Mouse (Mus musculus): ENCODE measurements around the gene Thy1.
A peak's percentile ranks its signal among the peaks of the same experiment; 100 is the strongest.

Gene Thy1

DNA sequence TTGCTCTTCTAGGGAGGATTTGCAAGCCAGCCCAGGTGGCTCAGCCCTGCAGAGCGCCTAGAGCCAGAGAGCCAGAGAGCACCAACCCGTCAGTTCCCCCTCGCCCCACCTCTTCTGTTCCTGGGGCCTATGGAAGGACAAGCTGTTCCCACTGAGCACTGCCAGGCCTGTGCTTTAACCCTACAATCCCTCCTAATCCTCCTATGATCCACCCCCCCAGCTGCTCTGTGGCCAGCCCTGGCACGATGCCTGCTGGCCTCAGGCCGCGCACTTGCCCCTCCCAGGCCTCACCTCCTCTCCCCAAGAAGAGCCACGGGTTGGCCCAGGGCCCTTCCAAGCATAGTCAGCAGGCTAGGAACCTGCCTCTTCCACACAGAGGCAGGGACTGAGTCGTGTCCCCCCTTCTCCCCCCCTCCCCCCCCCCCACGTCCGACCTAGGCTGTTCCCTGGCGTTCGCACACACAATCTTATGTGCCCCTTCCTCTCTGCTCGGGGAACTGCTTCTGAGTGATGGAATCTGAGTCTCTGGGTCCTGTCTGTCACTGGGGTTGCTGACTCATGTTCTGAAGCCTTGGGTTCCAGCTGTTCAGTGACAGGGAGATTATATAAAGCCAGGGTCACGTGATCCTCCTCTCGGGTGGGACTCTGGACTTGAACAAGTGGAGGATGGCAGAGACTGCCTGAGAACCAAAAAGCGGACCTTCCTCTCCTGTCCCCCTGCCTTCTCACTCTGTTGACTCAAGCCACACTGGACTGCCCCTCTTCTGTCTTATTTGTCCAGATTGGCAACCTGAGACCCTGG is 36.0 kb downstream of the Thy1 start:
- Histone ChIP-seq H3K9me3 (ENCODE audit: low read length) (no peaks in the 10 kb centered on the region), H3K4me3 (replicated peaks; ENCODE audit: low read length) (no peak overlapping the region), H3K27me3 (ENCODE audit: insufficient read depth, low read length) (peaks cover 63% of the 10 kb centered on the region), H3K4me1 (replicated peaks; ENCODE audit: low read depth, low read length) (peaks cover 52% of the 10 kb centered on the region), H3K36me3 (ENCODE audit: insufficient read depth, low read length) (no peaks in the 10 kb centered on the region)
- TF ChIP-seq POU5F1 (IDR thresholded peaks at IDR 0.05; ENCODE audit: borderline replicate concordance, low read length) (no peak), CTCF (conservative IDR thresholded peaks at IDR 0.05; ENCODE audit: low read length) (no peak), NANOG (IDR thresholded peaks at IDR 0.05; ENCODE audit: borderline replicate concordance, low read length) (no peak)

- Histone ChIP-seq H3K4me1 (replicated peaks; ENCODE audit: low read depth, low read length) (peaks cover 47% of the 10 kb centered on the region), H3K27me3 (ENCODE audit: insufficient read depth, low read length) (peaks cover 72% of the 10 kb centered on the region)
- TF ChIP-seq NANOG (IDR thresholded peaks at IDR 0.05; ENCODE audit: borderline replicate concordance, low read length), result no peak
- no peak for TF ChIP-seq POU5F1 (IDR thresholded peaks at IDR 0.05; ENCODE audit: borderline replicate concordance, low read length)
- TF ChIP-seq CTCF (conservative IDR thresholded peaks at IDR 0.05; ENCODE audit: low read length), result no peak
Observed at GRCm38 (mm10) chr9:44079997-44080780, 37.0 kb downstream of the Thy1 start.

DNA sequence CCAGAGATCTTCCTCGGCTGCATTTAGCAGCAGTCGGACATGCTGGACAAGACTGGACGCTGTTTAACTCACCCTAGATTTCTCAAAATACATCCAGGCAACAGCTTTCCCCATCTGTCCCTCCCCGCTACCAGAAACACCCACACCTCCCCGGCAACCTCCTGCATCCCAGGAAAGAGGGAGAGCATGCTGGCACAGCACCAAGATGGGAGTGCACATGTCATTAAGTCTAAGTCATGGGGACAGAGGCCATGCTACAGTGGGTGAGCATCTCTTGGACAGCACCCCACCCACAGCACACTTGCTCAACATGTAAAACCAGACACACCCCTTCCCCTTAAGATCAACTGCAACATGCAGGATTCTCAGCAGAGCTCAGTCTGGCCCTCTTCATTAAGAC is 37.8 kb downstream of the Thy1 start:
- Histone ChIP-seq H3K27me3 (ENCODE audit: insufficient read depth, low read length) (peaks cover 80% of the 10 kb centered on the region), H3K9me3 (ENCODE audit: low read length) (no peaks in the 10 kb centered on the region), H3K36me3 (ENCODE audit: insufficient read depth, low read length) (no peaks in the 10 kb centered on the region), H3K4me3 (replicated peaks; ENCODE audit: low read length) (no peak overlapping the region), H3K4me1 (replicated peaks; ENCODE audit: low read depth, low read length) (peaks cover 47% of the 10 kb centered on the region)
- TF ChIP-seq POU5F1 (IDR thresholded peaks at IDR 0.05; ENCODE audit: borderline replicate concordance, low read length), result no peak
- no peak for TF ChIP-seq CTCF (conservative IDR thresholded peaks at IDR 0.05; ENCODE audit: low read length)
- no peak for TF ChIP-seq NANOG (IDR thresholded peaks at IDR 0.05; ENCODE audit: borderline replicate concordance, low read length)

More at GRCm38 (mm10) chr9:44079997-44080780, 37.0 kb downstream of the Thy1 start:
- no peaks in the 10 kb centered on the region for H3K9me3 ChIP-seq (ENCODE audit: low read length)
- H3K4me3 ChIP-seq (replicated peaks; ENCODE audit: low read length), result no peak overlapping the region
- no peaks in the 10 kb centered on the region for H3K36me3 ChIP-seq (ENCODE audit: insufficient read depth, low read length)

DNA sequence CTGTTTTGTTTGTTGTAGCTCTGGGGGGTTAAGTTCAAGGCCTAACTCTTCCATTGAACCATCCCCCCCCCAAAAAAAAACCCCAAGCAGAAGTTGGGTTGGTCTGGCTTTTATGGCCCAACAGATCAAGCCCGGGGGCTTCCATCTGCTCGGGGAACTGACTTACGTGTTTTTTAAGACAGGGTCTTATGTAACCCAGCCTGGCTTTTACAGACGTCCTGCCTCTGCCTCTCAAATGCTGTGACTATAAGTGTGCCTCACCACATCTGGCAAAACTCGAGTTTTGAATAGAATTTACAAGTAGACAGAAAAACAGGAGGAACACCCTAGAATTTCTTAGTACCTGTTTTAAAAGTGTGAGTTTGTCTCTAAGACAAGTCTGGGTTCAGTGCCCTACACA is 38.4 kb downstream of the Thy1 start:
- TF ChIP-seq NANOG (IDR thresholded peaks at IDR 0.05; ENCODE audit: borderline replicate concordance, low read length) (no peak), POU5F1 (IDR thresholded peaks at IDR 0.05; ENCODE audit: borderline replicate concordance, low read length) (no peak), CTCF (conservative IDR thresholded peaks at IDR 0.05; ENCODE audit: low read length) (no peak)
- Histone ChIP-seq H3K36me3 (ENCODE audit: insufficient read depth, low read length) (no peaks in the 10 kb centered on the region), H3K9me3 (ENCODE audit: low read length) (no peaks in the 10 kb centered on the region), H3K4me3 (replicated peaks; ENCODE audit: low read length) (no peak overlapping the region), H3K4me1 (replicated peaks; ENCODE audit: low read depth, low read length) (peaks cover 46% of the 10 kb centered on the region), H3K27me3 (ENCODE audit: insufficient read depth, low read length) (peaks cover 86% of the 10 kb centered on the region)

DNA sequence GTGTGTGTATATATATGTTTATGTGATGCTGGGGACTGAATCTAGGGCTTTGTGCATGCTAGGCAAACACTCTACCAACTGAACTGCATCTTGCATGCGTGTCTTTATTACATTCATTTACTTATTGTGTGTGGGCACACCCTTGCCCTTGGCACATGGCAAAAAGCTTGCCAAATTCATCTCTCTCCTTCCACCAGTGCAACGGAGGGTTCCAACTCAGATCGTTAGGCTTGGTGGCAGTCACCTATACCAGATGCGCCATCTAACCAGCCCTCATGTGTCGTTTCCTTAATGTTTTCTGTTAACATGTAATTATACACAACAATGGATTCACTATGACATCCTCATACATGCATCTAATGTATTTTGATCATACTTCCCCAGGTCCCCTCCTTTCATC is 39.1 kb downstream of the Thy1 start:
- H3K4me3 ChIP-seq (replicated peaks; ENCODE audit: low read length), result no peak overlapping the region
- H3K4me1 ChIP-seq (replicated peaks; ENCODE audit: low read depth, low read length), result peaks cover 48% of the 10 kb centered on the region
- no peak for TF ChIP-seq NANOG (IDR thresholded peaks at IDR 0.05; ENCODE audit: borderline replicate concordance, low read length)
- no peak for TF ChIP-seq CTCF (conservative IDR thresholded peaks at IDR 0.05; ENCODE audit: low read length)
- TF ChIP-seq POU5F1 (IDR thresholded peaks at IDR 0.05; ENCODE audit: borderline replicate concordance, low read length), result no peak
- peaks cover 92% of the 10 kb centered on the region for H3K27me3 ChIP-seq (ENCODE audit: insufficient read depth, low read length)
- H3K36me3 ChIP-seq (ENCODE audit: insufficient read depth, low read length), result no peaks in the 10 kb centered on the region
- H3K9me3 ChIP-seq (ENCODE audit: low read length), result no peaks in the 10 kb centered on the region

DNA sequence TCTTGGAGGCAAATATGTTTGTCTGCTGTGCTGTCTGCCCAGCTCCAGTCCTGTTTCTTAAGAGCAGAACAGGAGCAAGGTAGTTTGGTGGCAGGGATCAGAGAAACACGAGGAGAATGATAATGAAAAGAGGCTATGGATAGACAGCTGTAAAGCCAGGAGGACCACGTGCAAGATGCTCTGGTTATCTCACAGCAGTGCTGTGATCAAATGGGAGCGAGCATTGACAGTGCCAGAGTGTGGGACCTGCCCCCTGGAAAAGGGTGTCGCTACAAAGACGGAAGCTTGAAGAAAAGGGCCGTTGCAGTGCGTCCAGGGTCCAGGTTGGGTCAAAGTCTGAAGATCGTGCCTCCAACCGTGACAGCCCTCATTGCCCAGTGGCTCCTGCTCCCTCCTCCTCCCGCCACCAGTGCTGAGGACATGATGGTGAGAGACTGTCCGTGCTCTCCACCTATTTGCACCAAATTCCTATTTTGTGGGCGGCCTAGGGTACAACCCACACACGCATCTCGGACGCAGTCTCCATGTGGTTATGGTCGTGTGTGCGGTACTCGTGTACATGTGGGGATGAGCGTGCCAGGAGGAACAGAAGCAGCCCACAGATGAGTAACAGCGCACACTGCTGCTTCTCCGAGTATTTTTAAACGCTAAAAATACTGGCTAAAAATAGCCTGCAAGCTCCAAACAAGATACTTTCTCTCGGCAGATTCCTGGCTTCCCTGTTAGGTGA is 40.4 kb downstream of the Thy1 start:
- TF ChIP-seq POU5F1 (IDR thresholded peaks at IDR 0.05; ENCODE audit: borderline replicate concordance, low read length) (no peak), NANOG (IDR thresholded peaks at IDR 0.05; ENCODE audit: borderline replicate concordance, low read length) (no peak), CTCF (conservative IDR thresholded peaks at IDR 0.05; ENCODE audit: low read length) (no peak)

GRCm38 (mm10) chr9:44084236-44084635 is 41.1 kb downstream of the Thy1 start:
- Histone ChIP-seq H3K4me1 (replicated peaks; ENCODE audit: low read depth, low read length) (peaks cover 60% of the 10 kb centered on the region), H3K9me3 (ENCODE audit: low read length) (no peaks in the 10 kb centered on the region), H3K27me3 (ENCODE audit: insufficient read depth, low read length) (peaks cover 93% of the 10 kb centered on the region), H3K36me3 (ENCODE audit: insufficient read depth, low read length) (no peaks in the 10 kb centered on the region), H3K4me3 (replicated peaks; ENCODE audit: low read length) (peak overlapping the region; percentile 85)
- no peak for TF ChIP-seq CTCF (conservative IDR thresholded peaks at IDR 0.05; ENCODE audit: low read length)
- no peak for TF ChIP-seq POU5F1 (IDR thresholded peaks at IDR 0.05; ENCODE audit: borderline replicate concordance, low read length)
- TF ChIP-seq NANOG (IDR thresholded peaks at IDR 0.05; ENCODE audit: borderline replicate concordance, low read length), result no peak

More for the DNA sequence above, 40.4 kb downstream of the Thy1 start:
- H3K9me3 ChIP-seq (ENCODE audit: low read length), result no peaks in the 10 kb centered on the region
- peak overlapping the region; percentile 85 for H3K4me3 ChIP-seq (replicated peaks; ENCODE audit: low read length)
- no peaks in the 10 kb centered on the region for H3K36me3 ChIP-seq (ENCODE audit: insufficient read depth, low read length)
- peaks cover 90% of the 10 kb centered on the region for H3K27me3 ChIP-seq (ENCODE audit: insufficient read depth, low read length)
- peaks cover 59% of the 10 kb centered on the region for H3K4me1 ChIP-seq (replicated peaks; ENCODE audit: low read depth, low read length)
